Mouse (Mus musculus) limb, embryonic 11.5 days (tissue): ENCODE results near the gene Muc20. TPM values are rescaled to one million over a fixed set of nuclear protein-coding genes. Genes with fewer than 3 reads are reported as not detected.

Source experiments
- ATAC-seq: fragments of 200-750 bp; cut with Nextera tagmentation; 2 replicates; pipeline ENCODE4 v1.8.0; 2017; ENCODE audit warnings: low read depth; ENCODE audit not compliant: insufficient number of reproducible peaks, low FRiP score, low TSS enrichment
- DNase-seq: peaks from one replicate; pipeline ENCODE4 v3.0.0-alpha.2; 2015; ENCODE audit warnings: low spot score
- H3K27ac ChIP-seq: fragments of 300-500 bp; sonication (generic); replicated peaks from 2 replicates; pipeline ENCODE4 v1.5.1; 2014; ENCODE audit warnings: low read depth, mild to moderate bottlenecking, low read length
- H3K27me3 ChIP-seq: fragments of 300-500 bp; sonication (generic); 2 replicates; pipeline ENCODE4 v1.6.1; 2014; ENCODE audit warnings: mild to moderate bottlenecking, low read length, mixed read lengths; ENCODE audit not compliant: control insufficient read depth, insufficient read depth
- H3K36me3 ChIP-seq: fragments of 300-500 bp; sonication (generic); 2 replicates; pipeline ENCODE4 v1.6.1; 2014; ENCODE audit warnings: mild to moderate bottlenecking, low read length, moderate library complexity, mixed read lengths; ENCODE audit not compliant: control insufficient read depth, insufficient read depth
- H3K4me1 ChIP-seq: fragments of 300-500 bp; sonication (generic); 2 replicates; pipeline ENCODE4 v1.6.1; 2014; ENCODE audit warnings: low read length, mixed read lengths; ENCODE audit not compliant: control insufficient read depth, insufficient read depth
- H3K4me2 ChIP-seq: fragments of 300-500 bp; sonication (generic); 2 replicates; pipeline ENCODE4 v1.6.1; 2014; ENCODE audit warnings: low read depth, mild to moderate bottlenecking, moderate library complexity; ENCODE audit not compliant: severe bottlenecking
- H3K4me3 ChIP-seq: fragments of 300-500 bp; sonication (generic); 2 replicates; pipeline ENCODE4 v1.5.1; 2014; ENCODE audit warnings: low read depth, low read length
- H3K9ac ChIP-seq: fragments of 300-500 bp; sonication (generic); 2 replicates; pipeline ENCODE4 v1.6.1; 2014; ENCODE audit warnings: mild to moderate bottlenecking, low read length
- H3K9me3 ChIP-seq: fragments of 300-500 bp; sonication (generic); 2 replicates; pipeline ENCODE4 v1.6.1; 2016; ENCODE audit warnings: low read length; ENCODE audit not compliant: control insufficient read depth
- WGBS: fragments of 180-500 bp; shearing (Covaris S2); extraction: QIAGEN DNeasy Blood & Tissue Kit; methylation state at CpG from one replicate; pipeline ENCODE4 v1.1.7; 2014; 5-methylcytosine and 5-hydroxymethylcytosine counted together
- polyA plus RNA-seq: library from polyadenylated mRNA; unstranded; fragments of >200 nt; fragmentation: Nextera tagmentation; extraction: Ambion mirVana; gene quantifications from 2 replicates; pipeline ENCODE4 v1.2.1, GENCODE M21; 2014

Muc20 gene
- polyA plus RNA-seq, 1 experiment from 2014 or later = not detected

DNA sequence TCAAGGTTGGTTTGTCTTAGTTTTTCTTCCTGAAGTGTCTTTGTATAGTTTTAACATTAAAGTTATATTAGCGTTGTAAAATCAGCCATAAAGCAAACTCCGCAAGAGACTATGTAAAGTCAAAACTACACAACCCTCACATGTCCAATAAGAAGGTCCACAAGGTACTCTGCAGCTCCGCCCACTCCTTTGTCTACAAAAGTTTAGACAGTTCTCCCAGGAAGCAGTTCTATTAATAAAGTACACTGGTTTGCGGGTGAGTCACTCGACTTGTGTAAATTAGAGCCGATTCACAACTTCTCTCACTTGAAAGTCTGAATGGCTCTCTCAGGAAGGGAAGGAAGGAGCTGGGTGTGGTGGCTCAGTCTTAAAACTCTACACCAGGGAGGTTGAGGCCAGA is 51.4 kb downstream of the Muc20 start:
- Histone ChIP-seq H3K4me3 (no peak overlapping the region), H3K9me3 (no peaks in the 10 kb centered on the region), H3K27ac (no peak overlapping the region), H3K36me3 (no peaks in the 10 kb centered on the region), H3K4me1 (no peaks in the 10 kb centered on the region), H3K27me3 (no peaks in the 10 kb centered on the region), H3K4me2 (no peak overlapping the region), H3K9ac (no peak overlapping the region)
- ATAC-seq = no peak
- WGBS = 82% methylated on average over 6 of the region's 6 CpGs
- DNase-seq = no peak

DNA sequence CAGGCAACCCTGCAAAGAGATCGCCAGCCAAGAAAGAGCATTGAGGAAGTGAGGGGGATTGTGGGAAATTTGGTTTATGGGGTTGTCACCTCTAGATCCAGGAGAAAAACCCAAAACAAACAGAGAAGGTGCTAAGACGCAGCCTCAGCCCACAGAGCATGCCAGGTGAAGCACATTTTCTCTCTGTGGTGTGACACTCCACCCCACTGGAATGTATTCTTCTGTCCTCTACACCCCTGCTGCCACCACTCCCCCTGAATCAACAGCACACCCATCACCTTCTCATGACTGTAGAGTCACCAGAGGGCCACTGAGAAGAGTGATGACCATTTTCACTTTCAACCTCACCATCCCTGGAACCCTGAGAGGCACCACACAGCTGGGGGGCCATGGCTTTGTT is 54.5 kb downstream of the Muc20 start:
- Histone ChIP-seq H3K9ac (no peak overlapping the region), H3K4me3 (no peak overlapping the region), H3K27me3 (no peaks in the 10 kb centered on the region), H3K36me3 (no peaks in the 10 kb centered on the region), H3K27ac (no peak overlapping the region), H3K9me3 (no peaks in the 10 kb centered on the region), H3K4me2 (no peak overlapping the region), H3K4me1 (no peaks in the 10 kb centered on the region)
- ATAC-seq = no peak
- no peak for DNase-seq
- 68% methylated on average over 2 of the region's 2 CpGs for WGBS

DNA sequence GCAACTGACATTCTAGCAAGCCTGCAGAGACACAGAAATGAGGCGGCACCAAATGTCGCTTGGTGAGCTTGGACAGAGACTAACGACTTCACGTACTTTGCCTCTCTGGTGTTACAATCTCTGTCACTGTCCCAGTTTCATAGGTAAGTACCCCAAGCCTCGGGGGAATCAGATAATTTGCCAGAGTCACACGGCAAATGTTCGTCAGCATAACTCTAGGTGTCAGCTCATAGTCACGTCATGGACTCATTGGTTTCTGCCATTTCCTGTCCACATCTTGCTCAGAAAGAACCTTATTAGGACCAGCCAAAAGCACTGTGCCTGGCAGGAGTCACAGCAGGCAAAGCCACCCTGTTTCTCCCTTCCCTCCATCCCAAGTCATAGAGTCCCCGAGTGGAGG is 55.9 kb downstream of the Muc20 start:
- Histone ChIP-seq H3K27me3 (no peaks in the 10 kb centered on the region), H3K9me3 (no peaks in the 10 kb centered on the region), H3K4me1 (no peaks in the 10 kb centered on the region), H3K9ac (no peak overlapping the region), H3K27ac (no peak overlapping the region), H3K36me3 (no peaks in the 10 kb centered on the region), H3K4me2 (no peak overlapping the region), H3K4me3 (no peak overlapping the region)
- no peak for DNase-seq
- ATAC-seq = no peak
- WGBS = 79% methylated on average over 9 of the region's 9 CpGs

DNA sequence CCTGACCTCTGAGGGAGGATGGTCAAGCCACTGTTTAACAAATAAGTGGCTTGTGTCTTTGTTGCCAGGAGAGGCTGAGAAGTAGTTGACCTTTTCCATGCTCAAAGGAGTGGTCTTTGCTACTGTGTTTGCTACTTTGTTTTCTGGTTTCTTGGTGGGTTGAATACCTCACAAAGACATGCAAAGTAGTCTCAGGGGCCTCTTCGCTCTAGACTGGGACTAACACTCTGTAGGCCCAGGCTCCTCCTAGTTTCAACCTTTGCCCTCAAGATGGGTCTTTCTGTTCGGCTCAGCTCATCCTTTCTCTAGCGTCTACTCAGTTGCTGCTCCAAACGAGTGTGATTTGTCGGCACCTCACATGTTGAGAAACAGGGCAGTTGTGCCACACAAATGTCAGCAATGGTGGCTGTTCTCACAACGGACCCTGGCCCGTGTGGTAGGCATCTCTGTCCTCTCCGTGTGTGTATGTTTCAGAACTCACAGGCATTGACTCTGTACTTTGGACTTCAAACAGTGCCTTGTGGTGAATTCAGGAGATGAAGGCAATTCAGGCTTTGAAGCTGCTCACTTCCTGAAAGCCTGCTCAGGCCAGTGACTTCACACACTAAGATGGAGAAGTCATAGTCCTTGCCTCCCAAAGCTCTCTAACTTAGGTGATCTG is 57.1 kb downstream of the Muc20 start:
- Histone ChIP-seq H3K27ac (no peak overlapping the region), H3K4me1 (no peaks in the 10 kb centered on the region), H3K9ac (no peak overlapping the region), H3K27me3 (no peaks in the 10 kb centered on the region), H3K36me3 (no peaks in the 10 kb centered on the region), H3K4me3 (no peak overlapping the region), H3K4me2 (no peak overlapping the region), H3K9me3 (no peaks in the 10 kb centered on the region)
- no peak for DNase-seq
- 84% methylated on average over 8 of the region's 8 CpGs for WGBS
- ATAC-seq = no peak

- 48% methylated on average over 3 of the region's 3 CpGs for WGBS
- H3K36me3 ChIP-seq = no peaks in the 10 kb centered on the region
- no peaks in the 10 kb centered on the region for H3K27me3 ChIP-seq
- ATAC-seq (no peak), DNase-seq (no peak)
- H3K4me2 ChIP-seq = no peak overlapping the region
- no peak overlapping the region for H3K4me3 ChIP-seq
- no peak overlapping the region for H3K27ac ChIP-seq
- no peak overlapping the region for H3K9ac ChIP-seq
- H3K9me3 ChIP-seq = no peaks in the 10 kb centered on the region
- H3K4me1 ChIP-seq = no peaks in the 10 kb centered on the region
These were observed 61.2 kb downstream of the Muc20 start for GRCm38 (mm10) chr16:32736022-32736421.

- no peak within 1 kb of the TSS for H3K27ac ChIP-seq
- no peak for DNase-seq
- no peak for ATAC-seq
- H3K27me3 ChIP-seq = no peaks in the 10 kb centered on the region
- no peaks in the 10 kb centered on the region for H3K9me3 ChIP-seq
- 94% methylated on average over 2 of the region's 2 CpGs for WGBS
- no peaks in the 10 kb centered on the region for H3K4me1 ChIP-seq
- no peaks in the 10 kb centered on the region for H3K36me3 ChIP-seq
- no peak within 1 kb of the TSS for H3K4me2 ChIP-seq
- H3K4me3 ChIP-seq = no peak within 1 kb of the TSS
- no peak within 1 kb of the TSS for H3K9ac ChIP-seq
These were observed 61.6 kb downstream of the Muc20 start, which contains the start of gene Muc4 for GRCm38 (mm10) chr16:32735586-32735985. TSS of gene Muc4 (plus strand) at chr16:32735886.

GRCm38 (mm10) chr16:32733213-32733612 is 64.0 kb downstream of the Muc20 start:
- no peak overlapping the region for H3K27ac ChIP-seq
- DNase-seq = no peak
- no peaks in the 10 kb centered on the region for H3K27me3 ChIP-seq
- no peaks in the 10 kb centered on the region for H3K4me1 ChIP-seq
- no peaks in the 10 kb centered on the region for H3K36me3 ChIP-seq
- no peak overlapping the region for H3K4me2 ChIP-seq
- no peak for ATAC-seq
- H3K9ac ChIP-seq = no peak overlapping the region
- WGBS = 88% methylated on average over 3 of the region's 3 CpGs
- no peak overlapping the region for H3K4me3 ChIP-seq
- no peaks in the 10 kb centered on the region for H3K9me3 ChIP-seq

DNA sequence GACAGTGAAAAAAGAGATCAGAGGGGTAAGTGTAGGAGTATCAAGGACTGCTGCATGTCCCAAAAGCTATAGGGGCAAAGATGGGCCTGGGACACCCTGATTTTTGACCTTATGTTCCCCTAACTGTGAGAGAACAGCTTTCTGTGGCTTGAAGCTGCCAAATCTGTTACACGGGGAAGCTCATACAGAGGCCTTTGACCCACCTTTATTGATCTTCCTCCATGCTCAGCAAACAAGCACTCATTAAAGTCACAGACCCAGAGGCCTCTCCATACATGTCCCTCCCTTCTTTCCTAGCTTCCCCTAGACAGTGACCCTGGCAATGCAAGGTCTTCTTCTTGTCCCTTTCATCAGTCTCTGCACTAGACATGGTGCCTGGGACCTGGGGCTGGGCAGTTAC is 68.5 kb downstream of the Muc20 start:
- H3K4me2 ChIP-seq = no peak overlapping the region
- H3K27me3 ChIP-seq = no peaks in the 10 kb centered on the region
- no peaks in the 10 kb centered on the region for H3K36me3 ChIP-seq
- no peak overlapping the region for H3K27ac ChIP-seq
- no peak overlapping the region for H3K9ac ChIP-seq
- H3K4me3 ChIP-seq = no peak overlapping the region
- ATAC-seq (no peak), DNase-seq (no peak)
- 60% methylated on average over 1 of the region's 1 CpGs for WGBS
- no peaks in the 10 kb centered on the region for H3K9me3 ChIP-seq
- H3K4me1 ChIP-seq = no peaks in the 10 kb centered on the region

GRCm38 (mm10) chr16:32728240-32728639 is 69.0 kb downstream of the Muc20 start:
- Histone ChIP-seq H3K9ac (no peak overlapping the region), H3K27ac (no peak overlapping the region), H3K4me3 (no peak overlapping the region), H3K9me3 (no peaks in the 10 kb centered on the region), H3K36me3 (no peaks in the 10 kb centered on the region), H3K4me1 (no peaks in the 10 kb centered on the region), H3K4me2 (no peak overlapping the region), H3K27me3 (no peaks in the 10 kb centered on the region)
- DNase-seq = no peak
- ATAC-seq = no peak
